Mouse (Mus musculus): Measurements from ENCODE around the gene Olfr259. TPM values are rescaled to one million over a fixed set of nuclear protein-coding genes. Genes with fewer than 3 reads are reported as not detected.

Olfr259 gene
- polyA plus RNA-seq (2014; fragmentation: Nextera tagmentation; extraction: Ambion mirVana), result not detected in 2 replicates

- Histone ChIP-seq H3K9ac (ENCODE audit: low read length) (no peak within 1 kb of the TSS), H3K4me2 (ENCODE audit: low read depth, low read length, severe bottlenecking) (no peak within 1 kb of the TSS), H3K4me3 (ENCODE audit: low read depth, low read length) (no peak within 1 kb of the TSS), H3K9me3 (ENCODE audit: control insufficient read depth, low read length) (no peaks in the 10 kb centered on the region), H3K27me3 (ENCODE audit: control insufficient read depth, insufficient read depth, low read length) (no peaks in the 10 kb centered on the region), H3K4me1 (replicated peaks; ENCODE audit: control insufficient read depth, insufficient read depth, low read length) (no peaks in the 10 kb centered on the region), H3K27ac (ENCODE audit: low read depth, low read length) (no peak within 1 kb of the TSS), H3K36me3 (ENCODE audit: control insufficient read depth, insufficient read depth, low read length) (no peaks in the 10 kb centered on the region)
- no peak for ATAC-seq (replicated peaks; ENCODE audit: low FRiP score)
- no peak for DNase-seq (ENCODE audit: low spot score)
These were observed at the start of gene Olfr259 for GRCm38 (mm10) chr2:87114467-87114866. Gene Olfr259 (minus strand): TSS chr2:87114567.

GRCm38 (mm10) chr2:87152524-87152923, 38.2 kb upstream of the Olfr259 start, which contains the start of gene Olfr1111:
Gene Olfr1111 (minus strand): TSS chr2:87152624.
- H3K4me3 ChIP-seq (ENCODE audit: low read depth, low read length), result no peak within 1 kb of the TSS
- H3K4me2 ChIP-seq (ENCODE audit: low read depth, low read length, severe bottlenecking), result no peak within 1 kb of the TSS
- no peaks in the 10 kb centered on the region for H3K27me3 ChIP-seq (ENCODE audit: control insufficient read depth, insufficient read depth, low read length)
- H3K4me1 ChIP-seq (replicated peaks; ENCODE audit: control insufficient read depth, insufficient read depth, low read length), result no peaks in the 10 kb centered on the region
- H3K9me3 ChIP-seq (ENCODE audit: control insufficient read depth, low read length), result no peaks in the 10 kb centered on the region
- ATAC-seq (replicated peaks; ENCODE audit: low FRiP score), result no peak
- DNase-seq (ENCODE audit: low spot score), result no peak
- no peak within 1 kb of the TSS for H3K9ac ChIP-seq (ENCODE audit: low read length)
- no peaks in the 10 kb centered on the region for H3K36me3 ChIP-seq (ENCODE audit: control insufficient read depth, insufficient read depth, low read length)
- no peak within 1 kb of the TSS for H3K27ac ChIP-seq (ENCODE audit: low read depth, low read length)

GRCm38 (mm10) chr2:87140200-87140599, 25.8 kb upstream of the Olfr259 start, which contains the start of gene Olfr1110:
Gene Olfr1110 (minus strand): TSS chr2:87140300.
- WGBS, result 88% methylated on average over 1 of the region's 1 CpGs
- no peak within 1 kb of the TSS for H3K4me2 ChIP-seq (ENCODE audit: low read depth, low read length, severe bottlenecking)
- H3K9ac ChIP-seq (ENCODE audit: low read length), result no peak within 1 kb of the TSS
- no peak within 1 kb of the TSS for H3K27ac ChIP-seq (ENCODE audit: low read depth, low read length)
- ATAC-seq (replicated peaks; ENCODE audit: low FRiP score) (no peak), DNase-seq (ENCODE audit: low spot score) (no peak)
- H3K9me3 ChIP-seq (ENCODE audit: control insufficient read depth, low read length), result no peaks in the 10 kb centered on the region
- H3K4me1 ChIP-seq (replicated peaks; ENCODE audit: control insufficient read depth, insufficient read depth, low read length), result no peaks in the 10 kb centered on the region
- H3K4me3 ChIP-seq (ENCODE audit: low read depth, low read length), result no peak within 1 kb of the TSS
- no peaks in the 10 kb centered on the region for H3K27me3 ChIP-seq (ENCODE audit: control insufficient read depth, insufficient read depth, low read length)
- H3K36me3 ChIP-seq (ENCODE audit: control insufficient read depth, insufficient read depth, low read length), result no peaks in the 10 kb centered on the region

GRCm38 (mm10) chr2:87095908-87096307, 18.5 kb downstream of the Olfr259 start, which contains the start of gene Olfr1109:
Gene Olfr1109 (minus strand): TSS chr2:87096008.
- Histone ChIP-seq H3K36me3 (ENCODE audit: control insufficient read depth, insufficient read depth, low read length) (no peaks in the 10 kb centered on the region), H3K4me2 (ENCODE audit: low read depth, low read length, severe bottlenecking) (no peak within 1 kb of the TSS), H3K4me1 (replicated peaks; ENCODE audit: control insufficient read depth, insufficient read depth, low read length) (no peaks in the 10 kb centered on the region), H3K27me3 (ENCODE audit: control insufficient read depth, insufficient read depth, low read length) (no peaks in the 10 kb centered on the region), H3K9me3 (ENCODE audit: control insufficient read depth, low read length) (no peaks in the 10 kb centered on the region), H3K4me3 (ENCODE audit: low read depth, low read length) (no peak within 1 kb of the TSS), H3K27ac (ENCODE audit: low read depth, low read length) (no peak within 1 kb of the TSS), H3K9ac (ENCODE audit: low read length) (no peak within 1 kb of the TSS)
- ATAC-seq (replicated peaks; ENCODE audit: low FRiP score) (no peak), DNase-seq (ENCODE audit: low spot score) (no peak)
- WGBS, result 40% methylated on average over 1 of the region's 1 CpGs

- WGBS, result 89% methylated on average over 1 of the region's 1 CpGs
- no peak within 1 kb of the TSS for H3K4me2 ChIP-seq (ENCODE audit: low read depth, low read length, severe bottlenecking)
- no peaks in the 10 kb centered on the region for H3K4me1 ChIP-seq (replicated peaks; ENCODE audit: control insufficient read depth, insufficient read depth, low read length)
- no peaks in the 10 kb centered on the region for H3K36me3 ChIP-seq (ENCODE audit: control insufficient read depth, insufficient read depth, low read length)
- ATAC-seq (replicated peaks; ENCODE audit: low FRiP score), result no peak
- no peak within 1 kb of the TSS for H3K4me3 ChIP-seq (ENCODE audit: low read depth, low read length)
- H3K9me3 ChIP-seq (ENCODE audit: control insufficient read depth, low read length), result no peaks in the 10 kb centered on the region
- H3K27me3 ChIP-seq (ENCODE audit: control insufficient read depth, insufficient read depth, low read length), result no peaks in the 10 kb centered on the region
- no peak for DNase-seq (ENCODE audit: low spot score)
- H3K9ac ChIP-seq (ENCODE audit: low read length), result no peak within 1 kb of the TSS
- no peak within 1 kb of the TSS for H3K27ac ChIP-seq (ENCODE audit: low read depth, low read length)
These were observed 38.6 kb downstream of the Olfr259 start, which contains the start of gene Olfr1107 for GRCm38 (mm10) chr2:87075717-87076116. Gene Olfr1107 (minus strand): TSS chr2:87075817.

Other genes starting within 250 kb of the Olfr259 start
- gene Gm13723, start 239.8 kb downstream of the Olfr259 start, polyA plus RNA-seq (2014; fragmentation: Nextera tagmentation; extraction: Ambion mirVana), result not detected in 2 replicates
- gene Olfr1097, start 222.4 kb downstream of the Olfr259 start, polyA plus RNA-seq (2014; fragmentation: Nextera tagmentation; extraction: Ambion mirVana), result not detected in 2 replicates
- not detected in 2 replicates for gene Olfr1098, start 190.0 kb downstream of the Olfr259 start, polyA plus RNA-seq (2014; fragmentation: Nextera tagmentation; extraction: Ambion mirVana)
- gene Olfr1099, start 153.9 kb downstream of the Olfr259 start, polyA plus RNA-seq (2014; fragmentation: Nextera tagmentation; extraction: Ambion mirVana), result not detected in 2 replicates
- gene Olfr1100, start 134.6 kb downstream of the Olfr259 start, polyA plus RNA-seq (2014; fragmentation: Nextera tagmentation; extraction: Ambion mirVana), result not detected in 2 replicates
- gene Olfr1101, start 123.3 kb downstream of the Olfr259 start, polyA plus RNA-seq (2014; fragmentation: Nextera tagmentation; extraction: Ambion mirVana), result not detected in 2 replicates
- not detected in 2 replicates for gene Olfr1102, start 116.2 kb downstream of the Olfr259 start, polyA plus RNA-seq (2014; fragmentation: Nextera tagmentation; extraction: Ambion mirVana)
- gene Olfr1104, start 87.5 kb downstream of the Olfr259 start, polyA plus RNA-seq (2014; fragmentation: Nextera tagmentation; extraction: Ambion mirVana), result not detected in 2 replicates
- gene Olfr1105, start 78.0 kb downstream of the Olfr259 start, polyA plus RNA-seq (2014; fragmentation: Nextera tagmentation; extraction: Ambion mirVana), result not detected in 2 replicates
- not detected in 2 replicates for gene Olfr1106, start 62.3 kb downstream of the Olfr259 start, polyA plus RNA-seq (2014; fragmentation: Nextera tagmentation; extraction: Ambion mirVana)
- gene Olfr1107, start 38.8 kb downstream of the Olfr259 start, polyA plus RNA-seq (2014; fragmentation: Nextera tagmentation; extraction: Ambion mirVana), result not detected in 2 replicates
- gene Olfr1109, start 18.6 kb downstream of the Olfr259 start, polyA plus RNA-seq (2014; fragmentation: Nextera tagmentation; extraction: Ambion mirVana), result not detected in 2 replicates
- gene Olfr1110, start 25.7 kb upstream of the Olfr259 start, polyA plus RNA-seq (2014; fragmentation: Nextera tagmentation; extraction: Ambion mirVana), result not detected in 2 replicates
- not detected in 2 replicates for gene Olfr1111, start 38.1 kb upstream of the Olfr259 start, polyA plus RNA-seq (2014; fragmentation: Nextera tagmentation; extraction: Ambion mirVana)
- not detected in 2 replicates for gene Olfr1112, start 73.2 kb upstream of the Olfr259 start, polyA plus RNA-seq (2014; fragmentation: Nextera tagmentation; extraction: Ambion mirVana)
- not detected in 2 replicates for gene Olfr1113, start 94.4 kb upstream of the Olfr259 start, polyA plus RNA-seq (2014; fragmentation: Nextera tagmentation; extraction: Ambion mirVana)
- not detected in 2 replicates for gene Olfr1115, start 133.4 kb upstream of the Olfr259 start, polyA plus RNA-seq (2014; fragmentation: Nextera tagmentation; extraction: Ambion mirVana)
- not detected in 2 replicates for gene Olfr1116, start 153.0 kb upstream of the Olfr259 start, polyA plus RNA-seq (2014; fragmentation: Nextera tagmentation; extraction: Ambion mirVana)
- not detected in 2 replicates for gene Olfr1118, start 193.0 kb upstream of the Olfr259 start, polyA plus RNA-seq (2014; fragmentation: Nextera tagmentation; extraction: Ambion mirVana)
- gene Olfr1120, start 240.2 kb upstream of the Olfr259 start, polyA plus RNA-seq (2014; fragmentation: Nextera tagmentation; extraction: Ambion mirVana), result not detected in 2 replicates

All from forebrain, embryonic 11.5 days (tissue).